Mouse (Mus musculus) right cerebral cortex, postnatal 36 days (tissue): ENCODE measurements at regions not wholly inside any gene's neighbourhood (a gene's known extent, or its start where the extent isn't known, plus 50 kb on each side); places are given as distances from the start of the nearest gene placed in this dataset.
"Not testable (repeated sequence)": the region's sequence is repeated elsewhere in the genome, so short reads cannot be mapped to it uniquely, and the experiment has no call there.

Experiments
- DNase-seq, 2 experiments: peaks; one replicate each; pipeline ENCODE4 v3.0.0; 2022; ENCODE audit warnings: low spot score in 2 of 2, mixed read lengths in 1 of 2

- DNase-seq = no peak
Observed at GRCm38 (mm10) chr9:86092998-86093397, 250.8 kb downstream of the Tpbg start.

- DNase-seq = no peak
Observed at GRCm38 (mm10) chr9:86095460-86095859, 253.3 kb downstream of the Tpbg start.

- no peak for DNase-seq
Observed at GRCm38 (mm10) chr9:86096246-86096645, 254.1 kb downstream of the Tpbg start.

GRCm38 (mm10) chr9:86099325-86099724, 257.1 kb downstream of the Tpbg start:
- DNase-seq = no peak

- no peak for DNase-seq
Observed at GRCm38 (mm10) chr9:86101360-86102086, 259.3 kb downstream of the Tpbg start.

GRCm38 (mm10) chr9:86103607-86104006, 261.4 kb downstream of the Tpbg start:
- DNase-seq = no peak

- no peak for DNase-seq
Observed at GRCm38 (mm10) chr9:86104664-86105063, 262.5 kb downstream of the Tpbg start.

- no peak for DNase-seq
Observed at GRCm38 (mm10) chr9:86105851-86106250, 263.7 kb downstream of the Tpbg start.

- DNase-seq = no peak
Observed at GRCm38 (mm10) chr9:86109906-86110305, 267.7 kb downstream of the Tpbg start.

- DNase-seq = no peak
Observed at GRCm38 (mm10) chr9:86119370-86119769, 277.2 kb downstream of the Tpbg start.

GRCm38 (mm10) chr9:86135617-86136016, 293.4 kb downstream of the Tpbg start:
- DNase-seq = not testable (repeated sequence)

GRCm38 (mm10) chr9:86145903-86146302, 303.7 kb downstream of the Tpbg start:
- no peak for DNase-seq

- DNase-seq = peak in 1 of 2 experiments; percentile 2
Observed at GRCm38 (mm10) chr9:86160316-86160715, 304.4 kb downstream of the Ube2cbp start.

- no peak for DNase-seq
Observed at GRCm38 (mm10) chr9:86166362-86167067, 298.2 kb downstream of the Ube2cbp start.

- no peak for DNase-seq
Observed at GRCm38 (mm10) chr9:86170756-86171155, 294.0 kb downstream of the Ube2cbp start.

- no peak for DNase-seq
Observed at GRCm38 (mm10) chr9:86186751-86187747, 277.7 kb downstream of the Ube2cbp start.

- DNase-seq = no peak
Observed at GRCm38 (mm10) chr9:86188873-86189272, 275.9 kb downstream of the Ube2cbp start.

GRCm38 (mm10) chr9:86205041-86205440, 259.7 kb downstream of the Ube2cbp start:
- DNase-seq = no peak

GRCm38 (mm10) chr9:86208334-86208925, 256.3 kb downstream of the Ube2cbp start:
- peak; percentile 14 to 50 for DNase-seq

- DNase-seq = no peak
Observed at GRCm38 (mm10) chr9:86211267-86211666, 253.5 kb downstream of the Ube2cbp start.

- DNase-seq = peak in 1 of 2 experiments; percentile 44
Observed at GRCm38 (mm10) chr9:86219669-86220068, 245.1 kb downstream of the Ube2cbp start.
